Mouse (Mus musculus): ENCODE measurements at regions not wholly inside any gene's neighbourhood (a gene's known extent, or its start where the extent isn't known, plus 50 kb on each side); places are given as distances from the start of the nearest gene placed in this dataset.

DNA sequence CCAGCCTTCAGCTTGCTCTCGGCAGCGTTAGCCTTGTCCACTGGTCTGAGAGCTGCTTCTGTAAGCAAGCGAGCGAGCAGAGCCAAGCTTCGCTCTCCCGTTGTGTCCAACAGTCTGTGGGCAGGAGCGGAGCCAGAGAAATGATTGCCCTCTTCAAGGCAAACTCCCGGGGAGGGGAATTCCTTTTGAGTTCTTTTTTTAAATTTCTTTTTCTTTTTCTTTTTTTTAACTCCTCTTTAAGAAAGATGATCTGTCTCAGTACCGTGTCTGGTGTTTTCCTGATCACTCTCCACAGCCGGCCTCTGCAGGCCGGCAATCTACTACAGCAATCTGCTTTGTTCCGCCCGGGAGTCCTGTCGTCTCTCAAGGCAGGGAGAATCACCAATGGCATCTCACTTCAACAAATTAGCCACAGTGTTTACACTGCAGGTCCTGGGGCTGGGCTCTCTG lies 170.6 kb upstream of the Hmga2 start:
- 8% methylated on average over 14 of the region's 14 CpGs for WGBS
- DNase-seq (ENCODE audit: low spot score) (peak; percentile 66), ATAC-seq (replicated peaks; ENCODE audit: low FRiP score) (peak; percentile 67)
- no peak overlapping the region for H3K4me3 ChIP-seq (ENCODE audit: low read depth, low read length)
- H3K9me3 ChIP-seq (ENCODE audit: control insufficient read depth, low read length) = 0 out of 2 replicates have a peak, but pooled peaks cover 2% of the 10 kb centered on the region
- H3K4me1 ChIP-seq (replicated peaks; ENCODE audit: control insufficient read depth, insufficient read depth, low read length) = peaks cover 3% of the 10 kb centered on the region; the same call in 1 of the 2 replicates
- peak overlapping the region; percentile 32 for H3K4me2 ChIP-seq (ENCODE audit: low read depth, low read length, severe bottlenecking)
- no peaks in the 10 kb centered on the region for H3K36me3 ChIP-seq (ENCODE audit: control insufficient read depth, insufficient read depth, low read length)
- no peak overlapping the region for H3K27ac ChIP-seq (ENCODE audit: low read depth, low read length)
- H3K27me3 ChIP-seq (ENCODE audit: control insufficient read depth, insufficient read depth, low read length) = no peaks in the 10 kb centered on the region
- H3K9ac ChIP-seq (ENCODE audit: low read length) = peak overlapping the region; percentile 41

DNA sequence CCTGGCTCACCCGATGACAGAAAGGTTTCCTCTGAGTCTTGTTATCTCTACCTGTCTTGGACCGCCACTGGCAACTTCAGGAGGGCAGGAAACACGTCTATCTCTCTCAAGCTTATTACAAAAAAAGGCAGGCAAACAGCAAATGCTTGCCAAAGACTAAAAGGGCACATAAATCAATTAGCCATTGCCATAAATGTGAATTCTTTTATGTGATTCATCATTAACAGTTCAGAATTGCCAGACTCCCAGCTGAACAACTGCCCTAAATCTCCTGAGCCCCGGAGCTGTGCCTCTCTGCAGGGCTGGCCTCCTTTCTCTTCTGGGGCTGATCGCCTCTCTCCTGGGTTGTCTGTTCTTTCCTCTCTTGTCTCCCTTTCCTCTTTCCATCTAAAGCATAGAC lies 164.6 kb upstream of the Hmga2 start:
- Histone ChIP-seq H3K9ac (ENCODE audit: low read length) (no peak overlapping the region), H3K4me2 (ENCODE audit: low read depth, low read length, severe bottlenecking) (no peak overlapping the region), H3K4me1 (replicated peaks; ENCODE audit: control insufficient read depth, insufficient read depth, low read length) (peaks cover 3% of the 10 kb centered on the region; the same call in 1 of the 2 replicates), H3K36me3 (ENCODE audit: control insufficient read depth, insufficient read depth, low read length) (no peaks in the 10 kb centered on the region), H3K27me3 (ENCODE audit: control insufficient read depth, insufficient read depth, low read length) (no peaks in the 10 kb centered on the region; the same call in 1 of the 2 replicates), H3K27ac (ENCODE audit: low read depth, low read length) (no peak overlapping the region), H3K9me3 (ENCODE audit: control insufficient read depth, low read length) (no peaks in the 10 kb centered on the region), H3K4me3 (ENCODE audit: low read depth, low read length) (no peak overlapping the region)
- DNase-seq (ENCODE audit: low spot score) (no peak), ATAC-seq (replicated peaks; ENCODE audit: low FRiP score) (no peak)
- WGBS = 74% methylated on average over 5 of the region's 5 CpGs

DNA sequence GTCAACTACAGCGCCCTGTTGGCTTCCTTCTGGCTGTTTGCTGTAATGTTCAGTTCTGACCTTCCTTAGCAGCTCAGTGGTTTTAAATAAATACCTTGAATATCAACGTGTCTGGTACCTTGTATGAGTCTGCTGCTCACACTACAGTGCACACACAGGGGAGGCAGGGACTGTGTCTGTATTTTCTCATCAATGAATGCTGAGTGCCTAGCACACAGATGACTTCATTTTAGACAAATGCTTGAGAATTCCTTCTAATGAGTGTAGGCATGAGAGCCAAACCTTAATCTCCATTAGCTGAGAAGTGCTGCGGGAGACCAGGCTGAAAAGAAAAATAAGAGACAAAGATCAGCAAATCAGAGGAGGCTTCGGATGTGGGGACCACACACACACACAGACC lies 162.0 kb upstream of the Hmga2 start:
- Histone ChIP-seq H3K4me3 (ENCODE audit: low read depth, low read length) (no peak overlapping the region), H3K4me2 (ENCODE audit: low read depth, low read length, severe bottlenecking) (no peak overlapping the region), H3K36me3 (ENCODE audit: control insufficient read depth, insufficient read depth, low read length) (no peaks in the 10 kb centered on the region), H3K9me3 (ENCODE audit: control insufficient read depth, low read length) (no peaks in the 10 kb centered on the region), H3K27ac (ENCODE audit: low read depth, low read length) (peak overlapping the region; percentile 42; the same call in 1 of the 2 replicates), H3K4me1 (replicated peaks; ENCODE audit: control insufficient read depth, insufficient read depth, low read length) (peaks cover 3% of the 10 kb centered on the region; the same call in 1 of the 2 replicates), H3K9ac (ENCODE audit: low read length) (no peak overlapping the region), H3K27me3 (ENCODE audit: control insufficient read depth, insufficient read depth, low read length) (no peaks in the 10 kb centered on the region; the same call in 1 of the 2 replicates)
- DNase-seq (ENCODE audit: low spot score) (no peak), ATAC-seq (replicated peaks; ENCODE audit: low FRiP score) (peak; percentile 46)
- WGBS = 24% methylated on average over 4 of the region's 4 CpGs

DNA sequence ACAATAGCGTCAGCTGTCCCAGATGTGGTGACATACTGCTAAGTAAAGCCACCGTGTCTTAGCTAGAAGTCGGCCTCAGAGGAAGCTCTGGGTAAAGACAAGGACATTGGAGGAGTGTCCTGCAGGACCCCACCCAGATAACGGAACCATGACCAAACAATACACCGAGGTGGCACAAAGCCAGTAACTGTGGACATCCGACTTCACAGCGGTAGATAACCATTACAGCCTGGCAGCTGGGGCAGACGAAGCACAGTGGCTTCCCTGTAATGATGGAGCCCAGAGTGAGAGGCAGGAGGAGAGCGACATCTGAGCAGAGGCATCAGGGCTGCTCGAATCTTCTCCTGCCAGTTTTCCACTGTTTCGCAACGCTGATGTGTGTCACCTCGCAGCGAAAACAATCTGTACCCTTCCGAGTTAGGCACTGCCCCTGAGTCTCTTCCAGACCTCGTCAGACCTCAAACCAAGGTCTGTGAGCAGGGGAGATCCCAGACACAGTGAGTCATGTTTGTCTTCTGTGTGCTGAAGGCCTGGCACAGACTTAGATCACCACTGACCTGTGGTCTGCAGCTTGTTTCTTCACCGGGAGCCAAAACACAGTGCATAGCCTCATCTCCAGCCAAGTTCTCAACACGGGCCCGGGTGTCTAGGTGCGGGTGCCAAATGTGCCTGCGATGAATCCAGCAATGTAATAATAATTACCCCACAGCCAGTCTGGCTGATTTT lies 159.7 kb upstream of the Hmga2 start:
- Histone ChIP-seq H3K9me3 (ENCODE audit: control insufficient read depth, low read length) (no peaks in the 10 kb centered on the region), H3K9ac (ENCODE audit: low read length) (no peak overlapping the region), H3K36me3 (ENCODE audit: control insufficient read depth, insufficient read depth, low read length) (no peaks in the 10 kb centered on the region), H3K27me3 (ENCODE audit: control insufficient read depth, insufficient read depth, low read length) (no peaks in the 10 kb centered on the region; the same call in 1 of the 2 replicates), H3K4me3 (ENCODE audit: low read depth, low read length) (no peak overlapping the region), H3K27ac (ENCODE audit: low read depth, low read length) (no peak overlapping the region), H3K4me2 (ENCODE audit: low read depth, low read length, severe bottlenecking) (no peak overlapping the region), H3K4me1 (replicated peaks; ENCODE audit: control insufficient read depth, insufficient read depth, low read length) (peaks cover 3% of the 10 kb centered on the region; the same call in 1 of the 2 replicates)
- DNase-seq (ENCODE audit: low spot score) (no peak), ATAC-seq (replicated peaks; ENCODE audit: low FRiP score) (no peak)
- 87% methylated on average over 21 of the region's 21 CpGs for WGBS

DNA sequence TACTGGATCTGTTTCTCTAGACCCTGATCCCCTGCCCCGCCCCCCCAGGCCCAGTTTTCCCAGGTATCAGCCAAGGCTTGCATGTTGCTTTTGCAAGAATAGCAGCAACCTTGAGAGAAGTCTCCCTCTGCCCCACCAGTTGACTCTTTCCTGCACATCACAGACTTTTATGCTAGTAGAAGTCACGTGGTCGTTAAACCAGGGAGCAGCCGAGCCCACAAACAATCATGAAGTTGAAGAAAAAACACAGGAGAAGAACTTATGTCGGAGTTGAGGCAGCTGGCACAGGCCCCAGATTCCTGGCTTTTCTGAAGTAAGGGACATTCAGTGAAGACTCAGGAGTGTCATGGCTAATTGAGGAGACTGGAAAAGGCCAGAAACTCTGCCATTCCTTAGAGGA lies 158.9 kb upstream of the Hmga2 start:
- Histone ChIP-seq H3K36me3 (ENCODE audit: control insufficient read depth, insufficient read depth, low read length) (no peaks in the 10 kb centered on the region), H3K27ac (ENCODE audit: low read depth, low read length) (no peak overlapping the region), H3K4me2 (ENCODE audit: low read depth, low read length, severe bottlenecking) (no peak overlapping the region), H3K9me3 (ENCODE audit: control insufficient read depth, low read length) (no peaks in the 10 kb centered on the region), H3K4me1 (replicated peaks; ENCODE audit: control insufficient read depth, insufficient read depth, low read length) (peaks cover 3% of the 10 kb centered on the region; the same call in 1 of the 2 replicates), H3K27me3 (ENCODE audit: control insufficient read depth, insufficient read depth, low read length) (no peaks in the 10 kb centered on the region; the same call in 1 of the 2 replicates), H3K4me3 (ENCODE audit: low read depth, low read length) (no peak overlapping the region), H3K9ac (ENCODE audit: low read length) (no peak overlapping the region)
- ATAC-seq (replicated peaks; ENCODE audit: low FRiP score) (no peak), DNase-seq (ENCODE audit: low spot score) (no peak)
- WGBS = 78% methylated on average over 5 of the region's 5 CpGs

DNA sequence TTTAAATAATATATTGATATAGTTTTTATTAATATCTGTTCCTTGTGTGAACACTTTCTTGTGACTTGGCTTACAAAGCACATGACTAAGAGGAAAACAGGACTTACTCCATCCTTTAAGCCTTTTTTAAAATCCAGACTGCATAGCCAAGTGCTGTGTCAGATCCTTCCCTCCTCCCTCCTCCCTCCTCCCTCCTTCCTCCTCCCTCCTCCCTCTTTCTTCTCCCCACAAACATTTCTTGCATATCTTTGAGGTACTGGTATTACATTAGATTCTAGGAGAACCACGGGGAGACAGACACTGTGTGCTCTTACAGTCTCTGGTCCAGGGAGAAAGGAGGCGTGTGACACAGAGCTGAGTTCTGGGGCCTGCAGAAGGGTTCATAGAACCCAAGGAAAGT lies 155.8 kb upstream of the Hmga2 start:
- no peak for DNase-seq (ENCODE audit: low spot score)
- Histone ChIP-seq H3K36me3 (ENCODE audit: control insufficient read depth, insufficient read depth, low read length) (no peaks in the 10 kb centered on the region), H3K4me1 (replicated peaks; ENCODE audit: control insufficient read depth, insufficient read depth, low read length) (no peaks in the 10 kb centered on the region), H3K27ac (ENCODE audit: low read depth, low read length) (no peak overlapping the region), H3K27me3 (ENCODE audit: control insufficient read depth, insufficient read depth, low read length) (no peaks in the 10 kb centered on the region; the same call in 1 of the 2 replicates), H3K9me3 (ENCODE audit: control insufficient read depth, low read length) (no peaks in the 10 kb centered on the region), H3K4me3 (ENCODE audit: low read depth, low read length) (no peak overlapping the region), H3K4me2 (ENCODE audit: low read depth, low read length, severe bottlenecking) (no peak overlapping the region), H3K9ac (ENCODE audit: low read length) (no peak overlapping the region)
- 76% methylated on average over 2 of the region's 2 CpGs for WGBS
- ATAC-seq (replicated peaks; ENCODE audit: low FRiP score) = no peak

DNA sequence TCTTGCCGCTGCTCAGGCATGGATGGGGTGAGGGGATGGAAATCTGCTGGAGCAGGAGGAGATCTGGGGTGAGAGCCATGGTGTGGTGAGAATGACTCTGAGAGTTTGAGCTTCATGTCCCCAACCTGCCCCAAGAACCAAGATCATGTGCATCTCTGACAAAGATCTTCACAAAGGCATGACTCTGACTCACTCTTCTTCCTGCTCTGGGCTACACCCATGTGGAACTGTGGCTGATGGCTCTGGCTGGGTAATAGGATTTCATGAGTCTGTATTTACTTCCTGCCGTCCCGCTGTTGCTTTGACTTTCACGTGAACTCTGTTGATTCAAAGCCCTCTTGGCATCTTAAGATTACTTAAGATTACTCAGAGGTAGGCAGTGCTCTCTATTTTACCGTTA lies 151.8 kb upstream of the Hmga2 start:
- no peak overlapping the region for H3K4me3 ChIP-seq (ENCODE audit: low read depth, low read length)
- H3K9me3 ChIP-seq (ENCODE audit: control insufficient read depth, low read length) = no peaks in the 10 kb centered on the region
- 86% methylated on average over 5 of the region's 5 CpGs for WGBS
- H3K9ac ChIP-seq (ENCODE audit: low read length) = no peak overlapping the region
- H3K27ac ChIP-seq (ENCODE audit: low read depth, low read length) = no peak overlapping the region
- H3K4me1 ChIP-seq (replicated peaks; ENCODE audit: control insufficient read depth, insufficient read depth, low read length) = no peaks in the 10 kb centered on the region
- DNase-seq (ENCODE audit: low spot score) (no peak), ATAC-seq (replicated peaks; ENCODE audit: low FRiP score) (no peak)
- H3K4me2 ChIP-seq (ENCODE audit: low read depth, low read length, severe bottlenecking) = no peak overlapping the region
- H3K36me3 ChIP-seq (ENCODE audit: control insufficient read depth, insufficient read depth, low read length) = no peaks in the 10 kb centered on the region
- no peaks in the 10 kb centered on the region for H3K27me3 ChIP-seq (ENCODE audit: control insufficient read depth, insufficient read depth, low read length)

DNA sequence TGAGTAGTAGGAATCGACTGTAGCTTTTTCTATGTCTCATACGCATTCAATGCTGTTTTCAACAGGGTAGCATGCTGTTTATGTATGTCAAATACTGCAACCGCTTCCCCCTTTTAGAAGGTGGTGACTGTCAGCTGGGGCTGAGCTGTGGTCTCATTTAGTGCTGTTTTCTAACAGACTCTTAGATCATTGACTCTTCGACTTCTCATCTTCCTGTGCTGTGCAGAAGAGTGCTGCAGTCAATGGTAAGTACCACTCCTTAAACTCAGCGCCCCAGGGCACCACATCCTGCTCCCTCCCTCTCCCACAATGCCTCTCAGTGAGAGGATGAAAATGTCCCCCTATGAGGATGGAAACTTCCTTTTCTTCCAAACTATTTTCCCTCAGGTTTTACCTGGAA lies 149.2 kb upstream of the Hmga2 start:
- no peak overlapping the region for H3K4me3 ChIP-seq (ENCODE audit: low read depth, low read length)
- ATAC-seq (replicated peaks; ENCODE audit: low FRiP score) = no peak
- 82% methylated on average over 5 of the region's 5 CpGs for WGBS

More for the DNA sequence above, 149.2 kb upstream of the Hmga2 start:
- H3K4me2 ChIP-seq (ENCODE audit: low read depth, low read length, severe bottlenecking) = no peak overlapping the region
- H3K9me3 ChIP-seq (ENCODE audit: control insufficient read depth, low read length) = no peaks in the 10 kb centered on the region
- no peak for DNase-seq (ENCODE audit: low spot score)
- no peaks in the 10 kb centered on the region for H3K4me1 ChIP-seq (replicated peaks; ENCODE audit: control insufficient read depth, insufficient read depth, low read length)
- H3K27me3 ChIP-seq (ENCODE audit: control insufficient read depth, insufficient read depth, low read length) = no peaks in the 10 kb centered on the region
- no peaks in the 10 kb centered on the region for H3K36me3 ChIP-seq (ENCODE audit: control insufficient read depth, insufficient read depth, low read length)
- H3K27ac ChIP-seq (ENCODE audit: low read depth, low read length) = no peak overlapping the region
- no peak overlapping the region for H3K9ac ChIP-seq (ENCODE audit: low read length)

All from forebrain, embryonic 11.5 days (tissue).